Mouse (Mus musculus) spleen, adult 18-20 months (tissue): ENCODE measurements around the gene Ugt1a10.

Source experiments
- DNase-seq, 2 experiments: peaks; one replicate each; pipeline ENCODE4 v3.0.0; 2022; ENCODE audit warnings: mixed read lengths in 2 of 2

Gene Ugt1a10

DNA sequence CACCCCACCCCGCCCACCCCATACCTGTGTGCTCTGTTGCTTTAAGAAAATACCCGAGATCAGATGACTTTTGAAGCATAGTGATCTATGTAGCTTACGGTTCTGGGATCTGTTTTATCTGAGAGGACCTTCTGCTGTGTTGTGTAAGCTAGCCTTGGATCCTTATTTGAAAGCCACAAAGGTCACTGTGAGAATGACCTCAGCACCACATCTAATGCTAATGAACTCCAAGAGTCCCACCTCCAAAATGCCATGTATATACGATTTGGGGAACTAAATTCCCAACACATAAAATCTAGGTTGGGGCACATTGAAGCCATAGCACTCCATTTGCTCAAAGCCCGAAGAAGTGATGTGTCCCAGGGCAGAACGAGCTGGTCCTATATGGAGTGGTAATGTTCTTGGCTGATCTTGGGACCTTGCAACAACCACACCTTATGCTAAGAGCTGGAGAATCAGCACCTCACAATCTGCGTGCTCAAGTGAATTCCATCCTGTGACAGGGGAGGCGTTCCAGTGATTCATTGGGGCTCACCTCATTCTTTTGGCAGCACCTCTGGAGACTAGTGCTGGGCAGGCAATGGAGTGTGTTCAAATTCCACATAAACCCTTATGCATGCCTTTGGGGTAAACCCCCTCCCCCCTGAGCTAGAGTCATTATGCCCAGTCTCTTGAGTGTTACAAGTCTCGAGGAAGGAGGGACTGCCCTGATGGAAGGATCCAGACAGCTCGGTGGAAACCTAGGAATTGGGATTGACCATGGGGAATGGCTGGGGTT lies 201.9 kb downstream of the Ugt1a10 start:
- no peak for DNase-seq

DNA sequence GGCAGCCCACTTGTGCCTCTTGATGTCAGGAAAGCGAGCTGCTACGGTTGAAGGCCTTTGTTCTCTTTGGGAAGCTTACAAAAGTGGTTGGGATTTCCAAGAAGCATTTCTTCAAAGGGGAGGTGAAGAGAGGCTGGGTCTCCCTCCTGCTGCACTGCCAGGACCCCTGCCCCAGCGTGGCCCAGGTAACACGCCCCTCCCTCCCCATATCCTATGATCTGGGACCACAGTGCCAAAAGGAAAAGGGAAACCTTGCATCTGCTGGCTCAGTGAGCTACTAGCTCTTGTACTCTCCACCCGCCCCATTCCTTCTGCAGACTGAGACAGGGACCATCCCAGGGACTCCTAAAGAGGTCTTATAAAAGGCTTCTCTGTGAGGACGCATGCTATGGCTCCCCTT lies 202.5 kb downstream of the Ugt1a10 start:
- peak in 1 of 2 experiments; percentile 21 for DNase-seq

DNA sequence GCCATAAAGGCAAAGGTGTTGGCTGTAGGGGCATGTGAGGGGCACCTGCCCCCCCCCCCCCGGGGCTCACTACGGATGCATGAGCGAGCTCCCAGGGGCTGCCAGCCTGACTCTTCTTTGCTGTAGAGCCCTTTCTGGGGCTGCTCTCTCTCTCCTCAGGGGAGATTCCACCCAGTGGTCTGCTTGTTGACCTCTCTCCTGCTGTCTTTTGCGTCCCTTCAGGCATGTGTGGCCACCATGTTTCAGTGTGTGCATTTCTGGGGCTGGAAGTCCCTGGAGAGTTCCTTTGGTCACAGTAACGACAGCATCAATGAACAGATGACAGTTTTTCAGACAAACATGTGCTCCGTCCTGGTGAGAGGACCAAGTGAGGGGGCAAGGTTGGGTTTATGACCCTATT lies 203.2 kb downstream of the Ugt1a10 start:
- DNase-seq, result no peak

DNA sequence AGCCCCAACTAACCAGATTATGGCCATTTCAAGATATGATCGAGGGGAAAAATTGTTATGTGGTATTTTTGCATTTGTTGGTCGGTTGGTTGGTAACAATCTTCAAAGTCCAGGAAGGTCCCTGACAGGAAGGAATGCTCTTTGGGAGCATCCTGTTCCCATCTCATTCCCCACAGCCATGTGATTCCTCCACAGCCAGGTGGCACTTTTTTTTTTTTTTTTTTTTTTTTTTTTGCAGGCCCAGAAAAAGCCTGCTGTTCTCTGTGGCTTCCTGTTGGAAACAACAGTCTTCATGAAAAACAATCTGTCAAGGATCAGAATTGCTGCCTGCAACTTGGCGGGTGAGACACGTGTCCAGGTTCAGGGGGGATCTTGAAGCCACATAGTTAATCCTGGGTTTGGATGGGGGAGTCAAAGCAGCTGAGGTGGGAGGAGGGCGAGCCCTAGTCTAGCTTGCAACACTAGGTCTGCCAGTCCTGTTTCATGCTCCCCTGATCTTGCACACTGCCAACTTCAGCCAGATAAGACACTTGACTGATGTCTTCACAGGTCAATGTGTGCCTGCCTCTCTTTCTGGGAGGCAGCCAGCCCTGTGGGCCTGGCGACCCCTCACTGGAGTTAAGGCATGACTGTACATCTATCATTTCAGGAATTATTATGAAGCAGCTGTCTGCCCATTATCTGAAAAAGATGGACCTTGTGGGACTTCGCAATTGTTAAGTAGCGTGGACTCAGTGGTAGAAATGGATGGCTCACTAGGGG lies 203.9 kb downstream of the Ugt1a10 start:
- DNase-seq, result peak in 1 of 2 experiments; percentile 24

DNA sequence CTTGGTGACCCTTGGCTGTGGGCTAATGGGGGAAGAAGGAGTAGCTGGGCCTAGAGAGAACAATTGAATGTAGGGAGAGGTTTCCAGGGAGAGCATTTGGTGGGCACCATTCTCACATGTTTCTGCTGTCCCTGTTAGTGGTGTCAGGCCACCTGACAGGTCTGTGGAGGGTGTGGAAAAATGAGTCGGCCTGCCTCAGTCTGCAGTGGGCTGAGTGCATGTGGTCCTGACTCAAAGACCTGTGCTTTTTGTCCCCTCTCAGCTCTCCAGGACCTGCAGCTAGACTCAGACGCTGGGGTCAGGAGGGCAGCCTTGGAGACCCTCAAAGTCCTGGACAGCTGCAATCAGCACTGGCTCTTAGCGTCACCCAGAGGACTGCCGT lies 204.4 kb downstream of the Ugt1a10 start:
- DNase-seq, result no peak

DNA sequence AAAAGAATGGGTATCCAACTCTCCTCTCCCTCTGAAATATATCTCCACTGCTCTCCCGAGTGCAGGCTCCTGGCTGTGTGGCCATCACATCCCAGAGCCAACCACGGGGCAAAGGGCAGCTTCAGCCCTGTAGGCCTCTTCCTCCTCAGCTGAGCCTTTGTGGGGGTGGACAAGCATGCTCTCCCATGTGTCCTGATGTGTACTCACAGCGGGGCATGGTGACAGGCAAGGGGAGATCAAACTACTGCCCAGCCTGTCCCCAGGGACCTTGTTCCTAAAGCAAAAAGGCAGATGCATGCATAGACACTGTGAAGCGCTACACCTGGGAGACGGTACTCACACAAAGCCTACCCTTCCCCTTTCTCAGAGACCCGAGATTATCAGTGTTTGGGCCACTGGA lies 204.9 kb downstream of the Ugt1a10 start:
- DNase-seq, result peak in 1 of 2 experiments; percentile 36

DNA sequence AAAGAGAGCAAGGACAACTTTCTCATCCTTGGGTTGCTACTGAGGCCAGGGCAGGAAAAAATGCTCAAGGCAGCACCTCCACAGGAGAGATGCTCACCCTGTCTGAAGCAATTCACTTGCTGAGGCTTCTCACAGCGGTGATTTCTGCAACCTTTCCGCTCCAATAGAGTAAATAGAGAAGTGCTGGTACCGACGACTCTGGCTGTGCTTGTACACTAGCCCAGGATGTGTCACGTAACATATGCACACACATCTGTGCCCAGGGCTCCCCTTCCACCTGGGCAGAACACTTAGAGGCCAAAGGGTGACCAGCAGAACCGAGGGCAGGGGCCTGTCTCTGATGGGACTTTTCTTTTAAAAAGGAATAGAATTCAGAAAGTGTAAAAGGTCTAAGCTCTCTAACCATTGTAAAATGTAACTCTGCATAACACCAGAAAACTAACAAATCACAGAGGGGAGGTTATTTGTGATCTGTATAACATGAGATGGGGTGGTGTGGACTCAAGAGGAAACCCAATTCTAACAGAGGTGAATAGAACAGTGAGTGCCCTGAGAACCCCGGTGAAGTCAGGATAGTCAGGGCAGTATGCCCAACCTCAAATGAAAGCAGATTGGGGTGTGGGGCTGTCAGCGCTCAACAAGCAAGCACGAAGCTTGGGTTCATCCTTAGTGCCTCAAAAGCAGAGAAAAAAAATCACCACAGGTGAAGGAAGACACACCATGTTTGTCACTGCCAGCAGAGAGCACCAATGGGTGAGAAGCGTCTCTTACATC lies 205.6 kb downstream of the Ugt1a10 start:
- DNase-seq, result peak in 1 of 2 experiments; percentile 6

DNA sequence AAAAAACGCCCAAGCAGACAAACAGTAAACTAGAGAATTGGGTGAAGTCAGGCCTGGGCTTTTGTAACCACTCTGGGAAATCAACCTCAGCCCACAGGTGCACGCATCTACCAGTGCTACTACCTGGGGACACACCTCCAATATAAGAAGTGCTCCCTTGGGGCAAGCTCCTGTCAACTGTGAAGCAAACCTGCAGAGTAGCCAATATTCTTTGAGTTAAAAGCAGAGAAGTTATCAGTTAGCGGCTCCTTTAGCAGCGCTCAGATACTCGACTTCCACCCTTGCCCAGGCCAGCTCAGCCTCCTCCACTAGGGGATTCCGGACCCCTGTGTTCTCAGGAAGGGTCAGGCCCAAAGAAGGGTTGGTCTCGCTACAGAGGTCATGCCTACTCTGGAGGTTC lies 206.5 kb downstream of the Ugt1a10 start:
- DNase-seq, result peak in 1 of 2 experiments; percentile 23

DNA sequence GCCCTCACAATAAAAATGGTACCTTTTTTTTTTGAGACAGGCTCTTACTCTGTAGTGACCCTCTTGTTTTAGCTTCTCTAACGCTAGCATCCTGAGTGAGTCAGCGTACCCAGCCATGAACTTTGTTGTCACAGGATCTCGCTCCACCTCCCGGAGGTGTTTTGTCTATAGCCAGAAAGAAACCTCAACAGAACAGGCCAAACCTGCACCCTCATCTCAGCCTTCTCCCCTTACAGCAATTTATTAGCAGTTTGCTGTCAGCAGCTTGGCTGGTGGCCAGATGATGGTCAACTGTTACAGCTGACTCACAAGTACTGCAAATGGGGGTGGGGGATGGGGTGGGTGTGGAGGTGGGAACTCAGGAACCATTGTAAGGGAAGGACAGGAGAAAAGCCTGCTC lies 207.1 kb downstream of the Ugt1a10 start:
- DNase-seq, result peak in 1 of 2 experiments; percentile 15

DNA sequence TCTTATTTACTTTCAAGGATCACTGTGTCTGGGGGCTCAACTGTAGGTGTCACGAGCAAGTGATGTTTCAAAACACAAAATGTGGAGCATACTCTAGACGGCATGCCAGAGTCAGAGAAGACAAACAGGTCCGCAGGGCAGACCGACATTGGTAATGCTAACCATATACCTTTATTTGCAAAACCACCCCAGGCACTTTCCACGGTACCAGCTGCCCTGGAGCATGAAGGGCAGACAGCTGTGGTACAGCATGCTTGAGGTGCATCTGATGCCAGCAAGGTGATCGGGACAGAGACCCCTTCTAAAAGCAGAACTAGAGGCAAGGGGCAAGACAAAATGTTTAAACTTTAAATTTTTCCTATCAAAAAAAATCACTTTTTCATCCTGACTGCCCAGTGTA lies 207.8 kb downstream of the Ugt1a10 start:
- no peak for DNase-seq

DNA sequence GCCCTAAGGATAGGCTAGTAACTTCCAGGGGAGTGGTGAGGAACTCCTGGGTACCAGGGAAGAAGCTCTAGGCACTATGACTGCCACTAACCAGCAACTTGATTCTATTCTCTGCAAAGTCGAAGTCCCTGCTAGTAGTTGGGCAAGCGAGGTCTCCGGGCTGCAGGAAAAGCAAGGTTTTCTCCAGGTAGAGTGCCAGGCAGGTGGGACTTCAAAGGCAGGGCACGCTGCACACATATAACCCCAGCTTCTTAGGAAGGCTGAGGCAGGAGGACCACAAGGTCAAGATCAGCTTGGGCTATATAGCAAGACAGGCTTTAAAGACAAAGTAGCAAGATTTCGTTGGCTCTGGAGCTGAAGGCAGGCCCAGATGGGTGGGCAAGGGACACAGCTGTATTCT lies 208.6 kb downstream of the Ugt1a10 start:
- peak in 1 of 2 experiments; percentile 15 for DNase-seq

DNA sequence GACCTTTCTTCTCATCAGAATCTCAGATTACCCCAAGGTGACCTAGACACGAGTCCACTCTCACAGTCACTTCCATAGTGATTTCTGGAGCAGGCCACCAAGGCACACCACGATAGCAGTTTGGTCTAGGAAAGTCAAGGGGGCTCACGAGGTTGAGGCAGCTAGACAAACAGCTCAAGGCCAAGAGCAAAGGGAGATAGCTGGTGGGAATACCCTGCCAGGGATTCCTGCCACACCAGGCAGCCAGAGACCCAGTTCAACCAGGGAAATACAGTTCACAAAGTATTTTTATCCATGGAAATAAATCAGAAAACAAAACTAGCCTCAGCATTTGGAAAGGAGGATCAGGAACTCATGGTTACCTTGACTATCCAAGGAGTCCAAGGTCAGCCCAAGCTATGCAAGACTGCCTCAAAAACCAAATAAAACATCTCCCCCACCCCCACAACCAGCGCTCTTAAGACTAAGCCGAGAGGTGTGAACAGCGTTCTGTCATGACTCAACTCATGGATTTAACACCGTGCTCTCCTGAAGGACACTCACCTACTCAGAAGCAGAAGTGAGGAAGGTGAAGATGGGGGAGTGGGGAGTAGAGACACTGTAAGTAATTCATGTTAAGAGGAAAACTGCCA lies 209.2 kb downstream of the Ugt1a10 start:
- DNase-seq, result no peak

DNA sequence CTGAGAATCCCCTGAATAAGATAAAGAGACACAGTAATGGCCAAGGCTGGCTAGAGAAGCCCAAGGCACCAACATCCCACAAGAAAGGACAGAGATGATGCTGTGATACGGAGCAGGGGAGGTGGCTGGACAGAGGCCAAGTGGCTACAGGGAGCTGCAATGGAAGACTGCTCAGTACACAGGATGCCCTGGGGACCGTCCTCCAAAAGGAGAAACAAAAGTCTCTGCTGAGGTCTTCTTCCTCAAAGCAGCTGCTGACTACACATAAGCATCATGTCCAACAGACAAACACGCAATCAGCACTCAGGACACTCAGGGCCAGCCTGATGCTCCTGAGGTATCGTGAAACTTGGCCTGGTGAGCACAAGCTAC lies 209.7 kb downstream of the Ugt1a10 start:
- peak in 1 of 2 experiments; percentile 12 for DNase-seq

DNA sequence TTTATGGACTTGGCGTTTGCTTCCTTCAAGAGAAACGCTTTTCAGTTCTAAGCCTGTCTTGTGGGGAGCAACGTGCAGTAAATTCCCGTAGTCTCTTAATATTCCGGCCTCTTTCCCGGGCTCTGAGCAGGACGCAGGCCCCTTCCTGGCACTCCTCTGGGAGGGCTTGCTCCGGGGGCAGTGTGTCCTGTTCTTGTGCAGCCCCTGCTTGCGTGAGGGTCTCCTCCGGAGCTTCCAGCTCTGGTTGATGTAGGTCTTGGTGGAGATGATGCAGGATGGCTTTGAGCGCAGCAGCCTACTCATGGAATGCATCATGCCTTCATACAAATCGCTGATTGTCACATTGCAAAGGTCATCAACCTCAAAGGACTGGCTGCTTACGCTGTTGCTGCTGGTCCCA lies 210.9 kb downstream of the Ugt1a10 start:
- peak in 1 of 2 experiments; percentile 17 for DNase-seq

DNA sequence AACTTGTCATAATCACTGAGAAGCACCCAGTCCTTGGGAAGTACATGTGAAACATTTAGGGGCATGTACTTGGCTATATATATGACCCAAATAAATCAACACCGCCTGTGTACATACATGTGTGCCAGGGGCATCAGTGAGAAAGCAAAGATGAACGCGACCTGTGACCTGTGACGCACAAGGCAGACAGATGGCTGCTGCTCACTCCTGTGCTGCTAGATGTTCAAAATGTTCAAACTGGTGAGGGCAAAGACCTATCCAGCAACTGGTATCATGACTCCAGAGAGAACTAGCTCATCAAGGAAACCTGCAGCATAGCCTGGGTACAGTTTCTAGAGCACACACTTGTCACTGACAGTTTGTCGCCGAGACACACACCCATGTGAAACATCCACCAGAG lies 212.3 kb downstream of the Ugt1a10 start:
- DNase-seq, result no peak

DNA sequence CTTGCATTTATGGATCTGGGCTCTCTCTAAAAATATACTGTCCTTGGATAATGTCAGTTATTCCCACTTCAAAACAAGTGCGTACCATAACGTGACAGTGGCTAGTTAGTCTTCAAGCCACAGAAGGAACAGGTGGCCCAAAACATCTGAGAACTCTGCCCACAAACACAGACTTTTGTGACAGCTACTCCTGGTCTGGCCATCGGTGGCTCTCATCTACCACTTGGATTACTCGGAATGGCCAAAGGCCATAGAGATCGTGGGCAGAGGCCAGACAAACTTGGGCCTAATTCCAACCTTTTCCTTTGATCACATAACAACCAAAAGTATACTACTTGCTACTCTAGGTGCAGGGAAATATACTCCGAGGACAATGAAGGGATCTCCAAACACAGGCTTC lies 212.9 kb downstream of the Ugt1a10 start:
- DNase-seq, result no peak
